In the genomic region with DNA sequence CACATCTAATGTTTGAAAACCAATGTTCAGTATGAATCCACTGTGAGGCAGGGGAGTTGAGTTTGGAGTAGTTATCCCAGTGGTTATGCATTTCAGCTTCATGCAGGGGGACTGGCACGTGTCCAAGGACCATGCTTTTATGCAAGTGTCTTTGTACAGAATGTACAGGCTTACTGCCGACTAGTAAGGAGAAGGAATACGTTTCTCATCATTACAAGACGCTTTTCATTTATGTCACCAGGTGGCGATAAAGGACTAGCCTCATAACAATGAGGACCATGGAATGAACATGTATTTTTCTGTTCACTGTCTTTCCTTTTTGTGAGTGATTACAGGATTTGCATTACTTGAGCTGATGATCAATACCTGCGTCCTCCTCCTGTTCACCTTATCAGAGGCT, we compare ENCODE assay signal across 9 mouse cellular contexts.
DNase-seq lines count a peak whose midpoint lies in the region; ATAC-seq and TF ChIP-seq lines count a peak whose summit lies in the region.
"Had no signal": no experiment of that assay in that cellular context is flagged by ENCODE, and none has a peak within 500 bp of the region (broad histone marks: within the 10 kb centered on the region; RNA-seq: fewer than 3 reads in every experiment).

No protein-coding gene starts in this region.

- ATAC-seq in heart, postnatal 0 days (ENCODE audit: insufficient read depth, low read depth) = no peak; the same call in 1 of the 2 replicates
- peak; percentile 90 for ATAC-seq in Patski
- peak; percentile 71; the same call in 1 of the 2 replicates for ATAC-seq in midbrain, embryonic 14.5 days (ENCODE audit: low FRiP score, low TSS enrichment)

- in situ Hi-C loops in Patski (cut with MboI; ENCODE audit: low pct_unique_long_range_greater_than_20kb) = loop anchor here (5.0 to 10.0 kb wide), 3 partner anchors 193 to 698 kb away; no protein-coding TSS in a partner anchor

- no peaks in the 10 kb centered on the region for H3K4me1 ChIP-seq in heart, postnatal 0 days (ENCODE audit: control insufficient read depth, insufficient read depth)
- no peaks in the 10 kb centered on the region for H3K4me1 ChIP-seq in heart, embryonic 10.5 days
- H3K4me1 ChIP-seq in midbrain, embryonic 14.5 days (ENCODE audit: control insufficient read depth, insufficient read depth, low read length) = no peaks in the 10 kb centered on the region
- H3K4me1 ChIP-seq: lung, embryonic 15.5 days had no signal

- CTCF ChIA-PET in Patski (lab: Charles Lee) = interaction anchor here (0.8 to 1.7 kb wide), 13 partner anchors 10 to 701 kb away, joined by 3 to 7 read pairs (median 3); a partner anchor contains a TSS

- no peaks in the 10 kb centered on the region for H3K9me3 ChIP-seq in heart, postnatal 0 days (replicated peaks; ENCODE audit: control insufficient read depth, low read length)
- H3K9me3 ChIP-seq in heart, embryonic 10.5 days = no peaks in the 10 kb centered on the region
- no peaks in the 10 kb centered on the region for H3K9me3 ChIP-seq in midbrain, embryonic 14.5 days (ENCODE audit: control insufficient read depth, low read length)
- H3K9me3 ChIP-seq: lung, embryonic 15.5 days had no signal

- peak; percentile 49 for DNase-seq in heart, postnatal 0 days (ENCODE audit: low spot score)
- no peak for DNase-seq in heart, embryonic 10.5 days (ENCODE audit: low spot score)
- peak; percentile 17 for DNase-seq in Patski (ENCODE audit: low read depth, low spot score)
- peak; percentile 81 for DNase-seq in embryo, embryonic 11 days
- peak; percentile 46 for DNase-seq in hindlimb bud, embryonic 11.5 days (ENCODE audit: extremely low spot score, low read depth, low spot score)
- peak; percentile 74 to 83 for DNase-seq in left cerebral cortex, postnatal 14 days (ENCODE audit: low spot score in 2 of 2)
- DNase-seq in midbrain, embryonic 14.5 days = peak; percentile 93
- DNase-seq in telencephalon, adult 2 months (ENCODE audit: low read depth, low spot score) = peak; percentile 58

- H3K4me2 ChIP-seq in heart, postnatal 0 days (ENCODE audit: low read depth, low read length) = no peak overlapping the region
- no peak overlapping the region for H3K4me2 ChIP-seq in midbrain, embryonic 14.5 days (ENCODE audit: low read length)
- H3K4me2 ChIP-seq: lung, embryonic 15.5 days had no signal

- POLR2A ChIA-PET in Patski (lab: Charles Lee) = no interaction called here

- H3K4me3 ChIP-seq in heart, postnatal 0 days (ENCODE audit: low read depth, low read length) = no peak overlapping the region
- no peak overlapping the region for H3K4me3 ChIP-seq in heart, embryonic 10.5 days
- H3K4me3 ChIP-seq in midbrain, embryonic 14.5 days (replicated peaks; ENCODE audit: low read depth, low read length) = no peak overlapping the region
- H3K4me3 ChIP-seq: lung, embryonic 15.5 days had no signal

- intact Hi-C loops in left cerebral cortex, postnatal 14 days (cut with DNase I) = loop anchor here (10.0 kb wide), 2 partner anchors 161 to 591 kb away; no protein-coding TSS in a partner anchor

- no peak for TF ChIP-seq EP300 in heart, postnatal 0 days (IDR thresholded peaks at IDR 0.05; ENCODE audit: low read depth)

- WGBS in heart, postnatal 0 days = 12% methylated on average over 6 of the region's 6 CpGs
- WGBS in heart, embryonic 10.5 days = 38% methylated on average over 6 of the region's 6 CpGs
- WGBS in midbrain, embryonic 14.5 days = 16% methylated on average over 6 of the region's 6 CpGs

- H3K27ac ChIP-seq in heart, postnatal 0 days (ENCODE audit: low read depth) = no peak overlapping the region
- no peak overlapping the region for H3K27ac ChIP-seq in heart, embryonic 10.5 days
- H3K27ac ChIP-seq in midbrain, embryonic 14.5 days (replicated peaks; ENCODE audit: low read depth, low read length) = no peak overlapping the region
- H3K27ac ChIP-seq: lung, embryonic 15.5 days had no signal

- H3K27me3 ChIP-seq in heart, postnatal 0 days (ENCODE audit: control insufficient read depth, insufficient read depth, low read length) = no peaks in the 10 kb centered on the region
- H3K27me3 ChIP-seq in heart, embryonic 10.5 days (ENCODE audit: insufficient read depth, poor library complexity, severe bottlenecking) = no peaks in the 10 kb centered on the region
- H3K27me3 ChIP-seq in Patski = no peaks in the 10 kb centered on the region
- H3K27me3 ChIP-seq in midbrain, embryonic 14.5 days (ENCODE audit: control insufficient read depth, insufficient read depth, low read length) = no peaks in the 10 kb centered on the region
- H3K27me3 ChIP-seq: lung, embryonic 15.5 days had no signal

- peak; percentile 86 for TF ChIP-seq CTCF in heart, postnatal 0 days (IDR thresholded peaks at IDR 0.05; ENCODE audit: low read depth)
- TF ChIP-seq CTCF in Patski (IDR thresholded peaks at IDR 0.05) = peak; percentile 69

- H3K9ac ChIP-seq in heart, postnatal 0 days (replicated peaks; ENCODE audit: low read depth, low read length) = no peak overlapping the region
- no peak overlapping the region for H3K9ac ChIP-seq in midbrain, embryonic 14.5 days (replicated peaks; ENCODE audit: low read length)
- H3K9ac ChIP-seq: lung, embryonic 15.5 days had no signal

- H3K36me3 ChIP-seq in heart, postnatal 0 days (replicated peaks; ENCODE audit: control insufficient read depth, insufficient read depth, low read length) = peaks cover 7% of the 10 kb centered on the region; the same call in 1 of the 2 replicates
- H3K36me3 ChIP-seq in heart, embryonic 10.5 days = peaks cover 12% of the 10 kb centered on the region; the same call in 1 of the 2 replicates
- H3K36me3 ChIP-seq in midbrain, embryonic 14.5 days (ENCODE audit: control insufficient read depth, insufficient read depth, low read length) = peaks cover 5% of the 10 kb centered on the region; the same call in 1 of the 2 replicates
- H3K36me3 ChIP-seq: lung, embryonic 15.5 days had no signal
